Mouse (Mus musculus): ENCODE data around the gene C1qtnf3. TPM values are rescaled to one million over a fixed set of nuclear protein-coding genes. Genes with fewer than 3 reads are reported as not detected.

C1qtnf3 gene
- total and polyA plus RNA-seq, 2 experiments from 2014 or later, result 0.56 to 3.0 TPM

- H3K9me3 ChIP-seq (ENCODE audit: low read length), result no peaks in the 10 kb centered on the region
- H3K27me3 ChIP-seq (ENCODE audit: insufficient read depth, low read length), result no peaks in the 10 kb centered on the region
- no peak for ATAC-seq
- H3K4me2 ChIP-seq (ENCODE audit: low read depth), result no peak within 1 kb of the TSS
- 0 out of 2 replicates have a peak, but pooled peaks cover 2% of the 10 kb centered on the region for H3K36me3 ChIP-seq (ENCODE audit: insufficient read depth)
- no peak within 1 kb of the TSS for H3K9ac ChIP-seq
- H3K4me3 ChIP-seq (ENCODE audit: low read depth, low read length), result no peak within 1 kb of the TSS
- 60% methylated on average over 7 of the region's 7 CpGs for WGBS
- H3K4me1 ChIP-seq (ENCODE audit: insufficient read depth), result no peaks in the 10 kb centered on the region
- H3K27ac ChIP-seq (ENCODE audit: low read depth, low read length), result no peak within 1 kb of the TSS
- no peak for DNase-seq
- no peak for TF ChIP-seq CTCF (IDR thresholded peaks at IDR 0.05; ENCODE audit: low read depth)
These were observed 48.3 kb downstream of the C1qtnf3 start, which contains the start of gene Slc45a2 for GRCm38 (mm10) chr15:11000421-11000820. Gene Slc45a2 (plus strand): TSS chr15:11000721.

GRCm38 (mm10) chr15:11003791-11004190 is 51.7 kb downstream of the C1qtnf3 start:
- no peak overlapping the region for H3K9ac ChIP-seq
- WGBS, result 84% methylated on average over 4 of the region's 4 CpGs

GRCm38 (mm10) chr15:11004646-11005045 is 52.5 kb downstream of the C1qtnf3 start:
- Histone ChIP-seq H3K4me3 (ENCODE audit: low read depth, low read length) (no peak overlapping the region), H3K27me3 (ENCODE audit: insufficient read depth, low read length) (no peaks in the 10 kb centered on the region), H3K36me3 (ENCODE audit: insufficient read depth) (no peaks in the 10 kb centered on the region), H3K4me2 (ENCODE audit: low read depth) (no peak overlapping the region), H3K4me1 (ENCODE audit: insufficient read depth) (no peaks in the 10 kb centered on the region), H3K9me3 (ENCODE audit: low read length) (no peaks in the 10 kb centered on the region), H3K9ac (no peak overlapping the region), H3K27ac (ENCODE audit: low read depth, low read length) (no peak overlapping the region)
- no peak for DNase-seq
- no peak for ATAC-seq
- no peak for TF ChIP-seq CTCF (IDR thresholded peaks at IDR 0.05; ENCODE audit: low read depth)
- WGBS, result 92% methylated on average over 6 of the region's 6 CpGs

More at GRCm38 (mm10) chr15:11003791-11004190, 51.7 kb downstream of the C1qtnf3 start:
- ATAC-seq, result no peak
- H3K4me3 ChIP-seq (ENCODE audit: low read depth, low read length), result no peak overlapping the region
- H3K4me2 ChIP-seq (ENCODE audit: low read depth), result no peak overlapping the region
- TF ChIP-seq CTCF (IDR thresholded peaks at IDR 0.05; ENCODE audit: low read depth), result no peak
- no peak for DNase-seq
- no peaks in the 10 kb centered on the region for H3K27me3 ChIP-seq (ENCODE audit: insufficient read depth, low read length)
- H3K4me1 ChIP-seq (ENCODE audit: insufficient read depth), result no peaks in the 10 kb centered on the region
- H3K36me3 ChIP-seq (ENCODE audit: insufficient read depth), result no peaks in the 10 kb centered on the region
- no peak overlapping the region for H3K27ac ChIP-seq (ENCODE audit: low read depth, low read length)
- H3K9me3 ChIP-seq (ENCODE audit: low read length), result no peaks in the 10 kb centered on the region

- peak; percentile 50; the same call in 1 of the 2 replicates for TF ChIP-seq CTCF (IDR thresholded peaks at IDR 0.05; ENCODE audit: low read depth)
- DNase-seq (peak; percentile 32), ATAC-seq (peak; percentile 76; the same call in 1 of the 2 replicates)
- Histone ChIP-seq H3K27ac (ENCODE audit: low read depth, low read length) (no peak overlapping the region), H3K9ac (no peak overlapping the region), H3K4me2 (ENCODE audit: low read depth) (no peak overlapping the region), H3K9me3 (ENCODE audit: low read length) (no peaks in the 10 kb centered on the region), H3K27me3 (ENCODE audit: insufficient read depth, low read length) (no peaks in the 10 kb centered on the region), H3K36me3 (ENCODE audit: insufficient read depth) (no peaks in the 10 kb centered on the region), H3K4me1 (ENCODE audit: insufficient read depth) (no peaks in the 10 kb centered on the region), H3K4me3 (ENCODE audit: low read depth, low read length) (no peak overlapping the region)
- 22% methylated on average over 5 of the region's 5 CpGs for WGBS
These were observed 56.6 kb downstream of the C1qtnf3 start for GRCm38 (mm10) chr15:11008756-11009155.

GRCm38 (mm10) chr15:11010976-11011548 is 58.9 kb downstream of the C1qtnf3 start:
- Histone ChIP-seq H3K4me3 (ENCODE audit: low read depth, low read length) (no peak overlapping the region), H3K4me2 (ENCODE audit: low read depth) (no peak overlapping the region), H3K27ac (ENCODE audit: low read depth, low read length) (no peak overlapping the region), H3K27me3 (ENCODE audit: insufficient read depth, low read length) (no peaks in the 10 kb centered on the region), H3K4me1 (ENCODE audit: insufficient read depth) (no peaks in the 10 kb centered on the region), H3K9ac (no peak overlapping the region), H3K9me3 (ENCODE audit: low read length) (no peaks in the 10 kb centered on the region), H3K36me3 (ENCODE audit: insufficient read depth) (no peaks in the 10 kb centered on the region)
- ATAC-seq (no peak), DNase-seq (no peak)
- 93% methylated on average over 11 of the region's 11 CpGs for WGBS
- TF ChIP-seq CTCF (IDR thresholded peaks at IDR 0.05; ENCODE audit: low read depth), result no peak

- no peaks in the 10 kb centered on the region for H3K36me3 ChIP-seq (ENCODE audit: insufficient read depth)
- no peak overlapping the region for H3K4me2 ChIP-seq (ENCODE audit: low read depth)
- H3K4me3 ChIP-seq (ENCODE audit: low read depth, low read length), result no peak overlapping the region
- no peak for TF ChIP-seq CTCF (IDR thresholded peaks at IDR 0.05; ENCODE audit: low read depth)
- no peak overlapping the region for H3K27ac ChIP-seq (ENCODE audit: low read depth, low read length)
- no peak for ATAC-seq
- DNase-seq, result no peak
- H3K4me1 ChIP-seq (ENCODE audit: insufficient read depth), result no peaks in the 10 kb centered on the region
- H3K9ac ChIP-seq, result no peak overlapping the region
- no peaks in the 10 kb centered on the region for H3K9me3 ChIP-seq (ENCODE audit: low read length)
- H3K27me3 ChIP-seq (ENCODE audit: insufficient read depth, low read length), result no peaks in the 10 kb centered on the region
- 35% methylated on average over 2 of the region's 2 CpGs for WGBS
These were observed 62.8 kb downstream of the C1qtnf3 start for GRCm38 (mm10) chr15:11014931-11015330.

GRCm38 (mm10) chr15:11026801-11027561 is 74.8 kb downstream of the C1qtnf3 start:
- Histone ChIP-seq H3K36me3 (ENCODE audit: insufficient read depth) (no peaks in the 10 kb centered on the region), H3K9me3 (ENCODE audit: low read length) (no peaks in the 10 kb centered on the region), H3K9ac (no peak overlapping the region), H3K27ac (ENCODE audit: low read depth, low read length) (no peak overlapping the region), H3K4me3 (ENCODE audit: low read depth, low read length) (no peak overlapping the region), H3K27me3 (ENCODE audit: insufficient read depth, low read length) (no peaks in the 10 kb centered on the region), H3K4me2 (ENCODE audit: low read depth) (no peak overlapping the region), H3K4me1 (ENCODE audit: insufficient read depth) (no peaks in the 10 kb centered on the region)
- 79% methylated on average over 4 of the region's 4 CpGs for WGBS
- ATAC-seq, result no peak
- no peak for DNase-seq
- TF ChIP-seq CTCF (IDR thresholded peaks at IDR 0.05; ENCODE audit: low read depth), result no peak

Other genes starting within 250 kb of the C1qtnf3 start
- 11.7 and 12.7 TPM in 2 replicates for gene Rai14, start 237.7 kb upstream of the C1qtnf3 start, total RNA-seq (2014; rRNA removed)
- gene Rai14, start 237.7 kb upstream of the C1qtnf3 start, polyA plus RNA-seq (2015; fragmentation: Nextera tagmentation; extraction: Ambion mirVana), result 5.2 and 5.5 TPM in 2 replicates
- gene Amacr, start 29.4 kb downstream of the C1qtnf3 start, total RNA-seq (2014; rRNA removed), result 7.7 and 10.6 TPM in 2 replicates
- gene Amacr, start 29.4 kb downstream of the C1qtnf3 start, polyA plus RNA-seq (2015; fragmentation: Nextera tagmentation; extraction: Ambion mirVana), result 7.7 and 10.3 TPM in 2 replicates
- 0.15 TPM in 1 of 2 replicates, not detected in the other for gene Slc45a2, start 48.4 kb downstream of the C1qtnf3 start, total RNA-seq (2014; rRNA removed)
- gene Slc45a2, start 48.4 kb downstream of the C1qtnf3 start, polyA plus RNA-seq (2015; fragmentation: Nextera tagmentation; extraction: Ambion mirVana), result 0.10 TPM in 1 of 2 replicates, not detected in the other
- 3.8 and 5.3 TPM in 2 replicates for gene Rxfp3, start 85.7 kb downstream of the C1qtnf3 start, total RNA-seq (2014; rRNA removed)
- gene Rxfp3, start 85.7 kb downstream of the C1qtnf3 start, polyA plus RNA-seq (2015; fragmentation: Nextera tagmentation; extraction: Ambion mirVana), result 1.4 and 3.7 TPM in 2 replicates
- 4.0 and 5.4 TPM in 2 replicates for gene Adamts12, start 112.5 kb downstream of the C1qtnf3 start, total RNA-seq (2014; rRNA removed)
- 0.34 and 0.58 TPM in 2 replicates for gene Adamts12, start 112.5 kb downstream of the C1qtnf3 start, polyA plus RNA-seq (2015; fragmentation: Nextera tagmentation; extraction: Ambion mirVana)